Mouse (Mus musculus) myocyte (in vitro differentiated cells): ENCODE data around the gene Ppp6r2. TPM values are rescaled to one million over a fixed set of nuclear protein-coding genes. Genes with fewer than 3 reads are reported as not detected.

Experiments
- H3K27me3 ChIP-seq: one replicate; pipeline ENCODE4 v1.6.1; 2011; ENCODE audit not compliant: control insufficient read depth, insufficient read depth, insufficient read length
- H3K36me3 ChIP-seq: one replicate; pipeline ENCODE4 v1.6.1; 2011; ENCODE audit not compliant: control insufficient read depth, insufficient read depth
- H3K4me2 ChIP-seq: one replicate; pipeline ENCODE4 v1.6.1; 2011; ENCODE audit warnings: low read depth, control low read depth
- H3K4me3 ChIP-seq: one replicate; pipeline ENCODE4 v1.5.1; 2011; ENCODE audit warnings: mild to moderate bottlenecking, control low read depth, moderate library complexity
- H3K79me2 ChIP-seq: one replicate; pipeline ENCODE4 v1.6.1; 2011; ENCODE audit not compliant: control insufficient read depth, insufficient read depth
- H3ac ChIP-seq: one replicate; pipeline ENCODE4 v1.6.1; 2011; ENCODE audit not compliant: control insufficient read depth, insufficient read length
- CEBPB ChIP-seq: IDR thresholded peaks from 2 replicates; pipeline ENCODE4 v1.6.1; 2011; ENCODE audit warnings: mild to moderate bottlenecking, moderate library complexity; ENCODE audit not compliant: poor library complexity, insufficient read depth, severe bottlenecking
- E2F4 ChIP-seq: IDR thresholded peaks from one replicate; pipeline ENCODE4 v1.6.1; 2011; ENCODE audit warnings: mild to moderate bottlenecking, control low read depth, moderate library complexity; ENCODE audit not compliant: insufficient read depth
- MAX ChIP-seq: IDR thresholded peaks from one replicate; pipeline ENCODE4 v1.6.1; 2011; ENCODE audit warnings: low read depth, mild to moderate bottlenecking, control low read depth
- MYOD1 ChIP-seq, 3 experiments: IDR thresholded peaks; one replicate each; pipeline ENCODE4 v1.6.1; 2011; ENCODE audit warnings: control low read depth in 2 of 3, low read depth in 2 of 3, mild to moderate bottlenecking in 2 of 3, moderate library complexity in 1 of 3; ENCODE audit not compliant: insufficient read length in 2 of 3, control insufficient read depth in 1 of 3
- MYOG ChIP-seq, 3 experiments: IDR thresholded peaks; one replicate each; pipeline ENCODE4 v1.6.1; 2011; ENCODE audit warnings: control low read depth in 2 of 3, low read depth in 2 of 3, mild to moderate bottlenecking in 2 of 3; ENCODE audit not compliant: insufficient read length in 2 of 3, control insufficient read depth in 1 of 3, insufficient read depth in 1 of 3
- POLR2A ChIP-seq: IDR thresholded peaks from one replicate; pipeline ENCODE4 v1.6.1; 2011; ENCODE audit warnings: low read depth, mild to moderate bottlenecking, control low read depth, moderate library complexity; ENCODE audit not compliant: insufficient read length
- POLR2AphosphoS2 ChIP-seq: IDR thresholded peaks from one replicate; pipeline ENCODE4 v1.6.1; 2011; ENCODE audit warnings: low read depth, control low read depth; ENCODE audit not compliant: insufficient read length
- REST ChIP-seq: IDR thresholded peaks from one replicate; pipeline ENCODE4 v1.6.1; 2011; ENCODE audit warnings: mild to moderate bottlenecking, control low read depth, moderate library complexity; ENCODE audit not compliant: insufficient read depth, insufficient read length
- SRF ChIP-seq: IDR thresholded peaks from one replicate; pipeline ENCODE4 v1.6.1; 2011; ENCODE audit warnings: low read depth; ENCODE audit not compliant: control insufficient read depth, insufficient read length
- TCF12 ChIP-seq: IDR thresholded peaks from one replicate; pipeline ENCODE4 v1.6.1; 2011; ENCODE audit warnings: mild to moderate bottlenecking, control low read depth; ENCODE audit not compliant: poor library complexity, insufficient read depth, severe bottlenecking
- TCF3 ChIP-seq: IDR thresholded peaks from one replicate; pipeline ENCODE4 v1.6.1; 2011; ENCODE audit warnings: low read depth, control low read depth; ENCODE audit not compliant: insufficient read length
- USF1 ChIP-seq: IDR thresholded peaks from one replicate; pipeline ENCODE4 v1.6.1; 2011; ENCODE audit warnings: low read depth, mild to moderate bottlenecking, control low read depth, moderate library complexity
- polyA plus RNA-seq: library from polyadenylated mRNA; unstranded; fragments of >200 nt; fragmentation: generic; extraction: Trizol; gene quantifications from one replicate; pipeline ENCODE4 v1.2.1, GENCODE M21; 2012; ENCODE audit warnings: missing spikeins

Ppp6r2 gene
- polyA plus RNA-seq, 1 experiment, result 43.6 TPM

DNA sequence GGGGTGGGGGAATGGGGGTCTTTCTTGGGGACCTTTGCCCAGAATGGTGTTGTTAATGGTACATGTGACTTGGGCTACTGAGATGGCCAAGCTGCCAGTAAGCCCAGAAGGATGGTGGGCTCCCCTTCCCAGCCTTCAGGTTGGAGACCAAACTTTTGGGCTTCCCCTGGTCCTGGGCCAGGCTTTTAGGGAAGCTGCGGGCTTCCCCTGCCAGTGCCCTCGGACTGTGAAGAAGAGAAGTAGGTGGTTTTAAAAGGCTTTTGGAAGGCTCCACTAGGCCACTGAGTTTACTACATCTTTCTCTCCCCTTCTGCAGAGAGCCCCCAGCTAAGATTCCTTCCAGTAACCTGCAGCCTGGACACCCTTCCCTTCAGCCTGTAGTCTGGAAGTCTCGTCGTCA lies 112.3 kb downstream of the Ppp6r2 start:
- Histone ChIP-seq H3K4me2 (peak overlapping the region; percentile 86), H3K4me3 (peak overlapping the region; percentile 79)
- TF ChIP-seq POLR2AphosphoS2, result no peak
- TF ChIP-seq POLR2A, result no peak
- no peak for TF ChIP-seq USF1

GRCm38 (mm10) chr15:89326441-89326840 lies 115.1 kb downstream of the Ppp6r2 start:
- Histone ChIP-seq H3K4me2 (no peak overlapping the region), H3K27me3 (no peaks in the 10 kb centered on the region), H3K79me2 (no peaks in the 10 kb centered on the region), H3K4me3 (no peak overlapping the region), H3K36me3 (no peaks in the 10 kb centered on the region), H3ac (no peak overlapping the region)
- peak; percentile 83 for TF ChIP-seq POLR2AphosphoS2
- TF ChIP-seq POLR2A, result peak; percentile 27
- no peak for TF ChIP-seq TCF12

More for the DNA sequence above, 112.3 kb downstream of the Ppp6r2 start:
- Histone ChIP-seq H3K36me3 (no peaks in the 10 kb centered on the region), H3K79me2 (no peaks in the 10 kb centered on the region), H3K27me3 (no peaks in the 10 kb centered on the region), H3ac (peak overlapping the region; percentile 24)

- Histone ChIP-seq H3K79me2 (no peaks in the 10 kb centered on the region), H3ac (no peak within 1 kb of the TSS), H3K36me3 (no peaks in the 10 kb centered on the region), H3K4me3 (no peak within 1 kb of the TSS), H3K4me2 (no peak within 1 kb of the TSS), H3K27me3 (peaks cover 29% of the 10 kb centered on the region)
- TF ChIP-seq CEBPB (no peak), MYOG (IDR thresholded peaks at IDR 0.05; ENCODE audit: control insufficient read depth in 1 of 3, insufficient read depth in 1 of 3, insufficient read length in 2 of 3, low read depth in 2 of 3) (no peak), TCF3 (no peak), MAX (no peak), POLR2AphosphoS2 (no peak), USF1 (no peak), MYOD1 (IDR thresholded peaks at IDR 0.05; ENCODE audit: control insufficient read depth in 1 of 3, insufficient read length in 2 of 3, low read depth in 2 of 3) (no peak), TCF12 (no peak), E2F4 (no peak)
These were observed 122.9 kb downstream of the Ppp6r2 start, which contains the start of gene Miox for GRCm38 (mm10) chr15:89334271-89334670. Gene Miox (plus strand): TSS chr15:89334398.

DNA sequence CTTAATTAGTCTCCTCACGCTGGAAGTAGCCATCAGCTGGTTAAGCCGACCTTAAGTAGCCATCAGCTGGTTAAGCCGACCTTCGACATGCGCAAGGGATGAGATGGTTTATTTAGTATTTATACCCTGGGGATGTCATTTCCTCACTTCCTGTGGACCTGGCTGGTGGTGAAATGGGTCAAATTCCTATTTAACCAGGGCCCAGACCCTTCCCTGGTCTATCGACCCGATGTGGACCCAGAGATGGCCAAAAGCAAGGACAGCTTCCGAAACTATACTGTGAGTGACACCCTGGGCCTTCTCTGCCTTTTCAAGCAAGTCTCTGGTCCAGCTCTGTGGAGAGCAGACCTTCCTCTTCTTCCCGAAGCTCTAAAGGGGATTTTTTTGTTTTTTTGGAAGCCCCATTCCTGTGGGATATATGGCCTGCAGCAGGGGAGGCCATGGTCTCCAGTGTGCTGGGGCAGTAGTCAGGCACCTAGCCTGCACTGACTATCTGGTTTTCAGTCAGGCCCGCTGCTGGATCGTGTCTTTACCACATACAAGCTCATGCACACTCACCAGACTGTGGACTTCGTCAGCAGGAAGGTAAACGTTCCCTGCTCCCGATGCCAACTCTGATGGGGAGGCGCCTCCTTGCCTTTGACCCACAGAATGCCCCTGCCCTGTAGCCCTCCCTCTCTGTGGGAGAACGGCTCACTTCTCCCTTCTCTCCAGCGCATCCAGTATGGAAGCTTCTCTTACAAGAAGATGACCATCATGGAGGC lies 123.6 kb downstream of the Ppp6r2 start:
- TF ChIP-seq MAX (no peak), POLR2AphosphoS2 (no peak), REST (no peak), E2F4 (no peak), POLR2A (no peak), TCF3 (no peak), TCF12 (no peak), SRF (no peak), CEBPB (no peak), MYOD1 (IDR thresholded peaks at IDR 0.05; ENCODE audit: control insufficient read depth in 1 of 3, insufficient read length in 2 of 3, low read depth in 2 of 3) (no peak), MYOG (IDR thresholded peaks at IDR 0.05; ENCODE audit: control insufficient read depth in 1 of 3, insufficient read depth in 1 of 3, insufficient read length in 2 of 3, low read depth in 2 of 3) (no peak), USF1 (no peak)

GRCm38 (mm10) chr15:89336422-89336821 lies 125.1 kb downstream of the Ppp6r2 start:
- no peak overlapping the region for H3K4me2 ChIP-seq
- no peak for TF ChIP-seq SRF
- TF ChIP-seq POLR2A, result no peak
- TF ChIP-seq CEBPB, result no peak
- TF ChIP-seq MYOG (IDR thresholded peaks at IDR 0.05; ENCODE audit: control insufficient read depth in 1 of 3, insufficient read depth in 1 of 3, insufficient read length in 2 of 3, low read depth in 2 of 3), result no peak
- no peak for TF ChIP-seq E2F4
- TF ChIP-seq USF1, result no peak
- no peak for TF ChIP-seq TCF12
- TF ChIP-seq REST, result no peak
- TF ChIP-seq MYOD1 (IDR thresholded peaks at IDR 0.05; ENCODE audit: control insufficient read depth in 1 of 3, insufficient read length in 2 of 3, low read depth in 2 of 3), result no peak
- no peak for TF ChIP-seq TCF3
- TF ChIP-seq MAX, result no peak
- no peak for TF ChIP-seq POLR2AphosphoS2
- no peak overlapping the region for H3ac ChIP-seq
- no peaks in the 10 kb centered on the region for H3K79me2 ChIP-seq
- H3K27me3 ChIP-seq, result peaks cover 32% of the 10 kb centered on the region
- no peaks in the 10 kb centered on the region for H3K36me3 ChIP-seq
- no peak overlapping the region for H3K4me3 ChIP-seq

More for the DNA sequence above, 123.6 kb downstream of the Ppp6r2 start:
- Histone ChIP-seq H3K36me3 (no peaks in the 10 kb centered on the region), H3K27me3 (peaks cover 29% of the 10 kb centered on the region), H3K4me2 (no peak overlapping the region), H3K4me3 (no peak overlapping the region), H3ac (no peak overlapping the region), H3K79me2 (no peaks in the 10 kb centered on the region)

Other genes with a start within 250 kb of the Ppp6r2 start
- not detected for gene Mlc1, start 232.5 kb upstream of the Ppp6r2 start, polyA plus RNA-seq
- gene Mov10l1, start 228.6 kb upstream of the Ppp6r2 start, polyA plus RNA-seq, result not detected
- gene Panx2, start 151.8 kb upstream of the Ppp6r2 start, polyA plus RNA-seq, result not detected
- gene Trabd, start 136.4 kb upstream of the Ppp6r2 start, polyA plus RNA-seq, result 68.2 TPM
- 23.8 TPM for gene Selenoo, start 122.5 kb upstream of the Ppp6r2 start, polyA plus RNA-seq
- 15.0 TPM for gene Tubgcp6, start 88.4 kb upstream of the Ppp6r2 start, polyA plus RNA-seq
- gene Hdac10, start 82.9 kb upstream of the Ppp6r2 start, polyA plus RNA-seq, result 11.7 TPM
- gene Mapk12, start 70.8 kb upstream of the Ppp6r2 start, polyA plus RNA-seq, result 35.0 TPM
- 9.1 TPM for gene Mapk11, start 61.9 kb upstream of the Ppp6r2 start, polyA plus RNA-seq
- gene Plxnb2, start 30.8 kb upstream of the Ppp6r2 start, polyA plus RNA-seq, result 278 TPM
- gene Dennd6b, start 15.1 kb upstream of the Ppp6r2 start, polyA plus RNA-seq, result 6.6 TPM
- gene Sbf1, start 103.8 kb downstream of the Ppp6r2 start, polyA plus RNA-seq, result 222 TPM
- gene Adm2, start 111.2 kb downstream of the Ppp6r2 start, polyA plus RNA-seq, result 71.1 TPM
- 0.04 TPM for gene Miox, start 122.8 kb downstream of the Ppp6r2 start, polyA plus RNA-seq
- gene Lmf2, start 144.1 kb downstream of the Ppp6r2 start, polyA plus RNA-seq, result 96.5 TPM
- 182 TPM for gene Ncaph2, start 144.2 kb downstream of the Ppp6r2 start, polyA plus RNA-seq
- 28.0 TPM for gene Sco2, start 162.3 kb downstream of the Ppp6r2 start, polyA plus RNA-seq
- 4.1 TPM for gene Tymp, start 165.5 kb downstream of the Ppp6r2 start, polyA plus RNA-seq
- gene Odf3b, start 167.7 kb downstream of the Ppp6r2 start, polyA plus RNA-seq, result not detected
- not detected for gene Klhdc7b, start 173.4 kb downstream of the Ppp6r2 start, polyA plus RNA-seq
- not detected for gene Syce3, start 198.9 kb downstream of the Ppp6r2 start, polyA plus RNA-seq
- gene Cpt1b, start 214.3 kb downstream of the Ppp6r2 start, polyA plus RNA-seq, result 5.9 TPM
- 0.80 TPM for gene C730034F03Rik, start 218.0 kb downstream of the Ppp6r2 start, polyA plus RNA-seq
- 0.11 TPM for gene Gm44502, start 218.1 kb downstream of the Ppp6r2 start, polyA plus RNA-seq
- gene Chkb, start 218.4 kb downstream of the Ppp6r2 start, polyA plus RNA-seq, result 35.6 TPM
- 0.01 TPM for gene Mapk8ip2, start 242.4 kb downstream of the Ppp6r2 start, polyA plus RNA-seq